Mouse (Mus musculus) neural tube, embryonic 14.5 days (tissue): ENCODE data around the gene Srp54c. TPM values are rescaled to one million over a fixed set of nuclear protein-coding genes. Genes with fewer than 3 reads are reported as not detected.
"Not testable (repeated sequence)": the region's sequence is repeated elsewhere in the genome, so short reads cannot be mapped to it uniquely, and the experiment has no call there.

Source experiments
- ATAC-seq: fragments of 200-750 bp; cut with Nextera tagmentation; 2 replicates; pipeline ENCODE4 v1.8.0; 2017; ENCODE audit warnings: low read depth, mild to moderate bottlenecking, moderate TSS enrichment, moderate library complexity
- H3K27ac ChIP-seq: fragments of 300-500 bp; sonication (generic); 2 replicates; pipeline ENCODE4 v1.5.1; 2014; ENCODE audit warnings: low read depth, mild to moderate bottlenecking, control low read depth, low read length, moderate library complexity, mixed read lengths
- H3K27me3 ChIP-seq: fragments of 300-500 bp; sonication (generic); 2 replicates; pipeline ENCODE4 v1.6.1; 2014; ENCODE audit warnings: low read length; ENCODE audit not compliant: control insufficient read depth, insufficient read depth
- H3K36me3 ChIP-seq: fragments of 300-500 bp; sonication (generic); 2 replicates; pipeline ENCODE4 v1.6.1; 2014; ENCODE audit warnings: low read length, mixed read lengths; ENCODE audit not compliant: control insufficient read depth, insufficient read depth
- H3K4me1 ChIP-seq: fragments of 300-500 bp; sonication (generic); 2 replicates; pipeline ENCODE4 v1.6.1; 2014; ENCODE audit warnings: low read length; ENCODE audit not compliant: control insufficient read depth, insufficient read depth
- H3K4me2 ChIP-seq: fragments of 300-500 bp; sonication (generic); 2 replicates; pipeline ENCODE4 v1.6.1; 2014; ENCODE audit warnings: mild to moderate bottlenecking, low read depth, low read length, control low read depth
- H3K4me3 ChIP-seq: fragments of 300-500 bp; sonication (generic); 2 replicates; pipeline ENCODE4 v1.5.1; 2014; ENCODE audit warnings: low read depth, low read length, control low read depth, mixed read lengths
- H3K9ac ChIP-seq: fragments of 300-500 bp; sonication (generic); replicated peaks from 2 replicates; pipeline ENCODE4 v1.6.1; 2014; ENCODE audit warnings: low read depth, mild to moderate bottlenecking, control low read depth, low read length, mixed read lengths
- H3K9me3 ChIP-seq: fragments of 300-500 bp; sonication (generic); 2 replicates; pipeline ENCODE4 v1.6.1; 2016; ENCODE audit warnings: low read length; ENCODE audit not compliant: control insufficient read depth
- WGBS: fragments of 180-500 bp; shearing (Covaris S2); extraction: QIAGEN DNeasy Blood & Tissue Kit; methylation state at CpG from one replicate; pipeline ENCODE4 v1.1.7; 2014; 5-methylcytosine and 5-hydroxymethylcytosine counted together
- polyA plus RNA-seq: library from polyadenylated mRNA; unstranded; fragments of >200 nt; fragmentation: Nextera tagmentation; extraction: Ambion mirVana; gene quantifications from 2 replicates; pipeline ENCODE4 v1.2.1, GENCODE M21; 2014

The Srp54c gene
- polyA plus RNA-seq, 1 experiment from 2014 or later, result 79.7 TPM

GRCm38 (mm10) chr12:55263385-55263784, 33.4 kb downstream of the Srp54c start:
- WGBS, result no CpG with 5 or more reads among the region's 5 CpGs
- not testable (repeated sequence) for H3K4me2 ChIP-seq, H3K27ac ChIP-seq, H3K36me3 ChIP-seq, H3K9ac ChIP-seq, H3K4me1 ChIP-seq, H3K4me3 ChIP-seq, H3K9me3 ChIP-seq, H3K27me3 ChIP-seq, ATAC-seq

- H3K27ac ChIP-seq, result no peak overlapping the region
- no peak overlapping the region for H3K4me2 ChIP-seq
- WGBS, result 89% methylated on average over 3 of the region's 3 CpGs
- H3K9me3 ChIP-seq, result no peaks in the 10 kb centered on the region
- no peak overlapping the region for H3K9ac ChIP-seq
- no peak for ATAC-seq
- no peaks in the 10 kb centered on the region for H3K4me1 ChIP-seq
- H3K36me3 ChIP-seq, result no peaks in the 10 kb centered on the region
- no peaks in the 10 kb centered on the region for H3K27me3 ChIP-seq
- no peak overlapping the region for H3K4me3 ChIP-seq
Measured at GRCm38 (mm10) chr12:55272243-55272642, 42.3 kb downstream of the Srp54c start.

- not testable (repeated sequence) for H3K27ac ChIP-seq, H3K4me3 ChIP-seq, H3K4me2 ChIP-seq, ATAC-seq, H3K36me3 ChIP-seq, H3K9ac ChIP-seq, H3K27me3 ChIP-seq, H3K4me1 ChIP-seq, H3K9me3 ChIP-seq
- 95% methylated on average over 3 of the region's 6 CpGs for WGBS
Measured at GRCm38 (mm10) chr12:55277583-55277982, 47.6 kb downstream of the Srp54c start.

- ATAC-seq, result no peak
- H3K27me3 ChIP-seq, result no peaks in the 10 kb centered on the region
- no peak overlapping the region for H3K27ac ChIP-seq
- no peak overlapping the region for H3K4me2 ChIP-seq
- H3K36me3 ChIP-seq, result peaks cover 35% of the 10 kb centered on the region
- 93% methylated on average over 9 of the region's 9 CpGs for WGBS
- H3K4me3 ChIP-seq, result no peak overlapping the region
- H3K4me1 ChIP-seq, result peaks cover 16% of the 10 kb centered on the region
- no peaks in the 10 kb centered on the region for H3K9me3 ChIP-seq
- H3K9ac ChIP-seq, result no peak overlapping the region
Measured at GRCm38 (mm10) chr12:55298112-55298511, 68.1 kb downstream of the Srp54c start.

GRCm38 (mm10) chr12:55299336-55299735, 69.4 kb downstream of the Srp54c start, which contains the start of gene 1110008L16Rik:
Gene 1110008L16Rik (plus strand): TSS chr12:55299577.
- Histone ChIP-seq H3K4me1 (peaks cover 22% of the 10 kb centered on the region), H3K9me3 (no peaks in the 10 kb centered on the region), H3K27ac (no peak within 1 kb of the TSS), H3K4me3 (no peak within 1 kb of the TSS), H3K9ac (no peak within 1 kb of the TSS), H3K4me2 (no peak within 1 kb of the TSS), H3K36me3 (peaks cover 30% of the 10 kb centered on the region), H3K27me3 (no peaks in the 10 kb centered on the region)
- WGBS, result 83% methylated on average over 5 of the region's 5 CpGs
- ATAC-seq, result no peak

DNA sequence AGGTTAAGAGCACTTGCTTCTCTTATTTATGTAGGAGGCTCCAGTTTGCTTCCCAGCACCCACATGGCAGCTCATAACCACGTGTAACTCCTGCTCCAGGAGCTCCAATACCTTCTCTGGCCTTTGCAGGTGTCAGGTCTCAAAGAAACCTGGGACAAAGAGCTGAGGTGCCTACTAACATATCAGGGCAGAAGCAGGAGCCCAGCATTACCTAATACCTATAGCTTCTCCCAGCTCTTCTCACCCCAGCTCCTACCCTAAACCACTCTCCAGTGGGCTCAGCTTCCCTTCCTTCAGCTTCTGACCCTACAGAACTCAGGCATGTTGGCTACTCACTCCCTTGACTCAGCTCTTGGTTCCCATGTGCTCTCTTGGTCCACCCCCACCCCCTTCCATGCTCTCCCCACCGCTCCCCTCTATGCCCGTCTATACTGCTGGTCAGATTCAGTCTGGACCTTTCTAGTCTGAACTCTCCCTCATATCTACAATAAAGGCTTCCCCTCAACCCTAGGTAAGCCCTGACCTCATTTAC, 70.9 kb downstream of the Srp54c start:
- Histone ChIP-seq H3K4me1 (peaks cover 22% of the 10 kb centered on the region), H3K9ac (peak overlapping the region; percentile 71; the same call in 1 of the 2 replicates)
- 91% methylated on average over 3 of the region's 3 CpGs for WGBS

GRCm38 (mm10) chr12:55301472-55302300, 71.7 kb downstream of the Srp54c start:
- Histone ChIP-seq H3K9me3 (no peaks in the 10 kb centered on the region), H3K4me2 (peak overlapping the region; percentile 62), H3K9ac (peak overlapping the region; percentile 71), H3K4me3 (peak overlapping the region; percentile 53), H3K36me3 (peaks cover 18% of the 10 kb centered on the region), H3K4me1 (peaks cover 22% of the 10 kb centered on the region), H3K27me3 (no peaks in the 10 kb centered on the region), H3K27ac (peak overlapping the region; percentile 77)
- ATAC-seq, result no peak
- whole genome bisulfite sequencing, result 45% methylated on average over 11 of the region's 11 CpGs

More for the DNA sequence above, 70.9 kb downstream of the Srp54c start:
- Histone ChIP-seq H3K4me2 (peak overlapping the region; percentile 62), H3K27ac (no peak overlapping the region), H3K4me3 (peak overlapping the region; percentile 53), H3K36me3 (peaks cover 23% of the 10 kb centered on the region), H3K27me3 (no peaks in the 10 kb centered on the region), H3K9me3 (no peaks in the 10 kb centered on the region)
- ATAC-seq, result no peak

DNA sequence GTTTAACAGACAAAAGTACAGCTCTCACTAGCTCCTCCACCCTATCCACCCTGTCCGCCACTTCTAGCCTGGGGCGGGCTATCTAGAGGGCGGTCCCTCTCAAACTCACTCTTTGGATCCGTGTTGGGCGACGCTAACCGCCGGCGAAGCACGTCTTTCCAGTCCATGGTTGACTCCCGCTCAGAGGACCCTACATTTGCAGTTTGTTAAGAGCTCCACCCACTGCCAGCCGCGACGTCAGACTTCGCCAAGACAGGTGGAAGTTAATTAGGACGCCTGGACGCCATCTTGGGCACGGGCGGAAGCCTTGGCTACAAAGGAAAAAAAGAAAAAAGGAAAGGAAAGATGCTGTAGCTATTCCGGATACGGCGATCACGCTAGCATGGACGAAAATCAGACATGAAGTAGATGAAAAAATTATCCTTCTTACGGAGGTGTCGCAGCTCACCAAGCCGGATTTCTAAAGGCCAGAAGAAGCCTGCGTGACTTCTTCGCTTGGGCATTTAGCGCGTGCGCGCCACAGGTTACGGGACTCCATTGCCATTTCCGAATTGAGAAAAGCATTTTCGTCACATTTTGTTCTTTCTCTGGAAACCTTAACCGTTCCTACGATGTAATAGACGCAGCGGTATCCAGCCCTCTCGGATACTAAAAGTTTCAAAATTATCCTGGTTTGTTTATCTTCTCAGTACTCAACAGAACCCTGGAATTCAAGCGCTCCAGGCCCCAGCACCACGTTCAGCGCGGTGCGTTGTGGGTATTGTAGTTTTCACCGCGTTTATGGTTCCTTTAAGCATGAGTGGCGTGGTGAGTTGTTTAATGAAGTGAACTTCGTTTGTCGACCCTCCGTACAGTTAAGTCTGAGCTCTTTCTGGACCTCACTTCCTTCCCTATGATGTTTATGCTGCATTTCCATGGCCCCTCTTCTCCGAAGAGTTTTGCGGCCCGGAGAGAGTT, 72.8 kb downstream of the Srp54c start, which contains the start of gene Ppp2r3c:
Ppp2r3c (minus strand) TSS at position 514 of the 957 bp plus-strand sequence.
- Histone ChIP-seq H3K4me2 (peak within 1 kb of the TSS; percentile 62), H3K9ac (peak within 1 kb of the TSS; percentile 71), H3K27ac (peak within 1 kb of the TSS; percentile 77), H3K4me3 (peak within 1 kb of the TSS; percentile 53), H3K36me3 (peaks cover 9% of the 10 kb centered on the region; the same call in 1 of the 2 replicates), H3K4me1 (peaks cover 22% of the 10 kb centered on the region), H3K9me3 (no peaks in the 10 kb centered on the region), H3K27me3 (no peaks in the 10 kb centered on the region)
- ATAC-seq, result peak; percentile 96
- under 1% methylated on average over 55 of the region's 55 CpGs for WGBS
